Mouse (Mus musculus) left cerebral cortex, adult 2 months (tissue): ENCODE data around the gene Ccdc63. TPM values are rescaled to one million over a fixed set of nuclear protein-coding genes. Genes with fewer than 3 reads are reported as not detected.
"Not testable (repeated sequence)": the region's sequence is repeated elsewhere in the genome, so short reads cannot be mapped to it uniquely, and the experiment has no call there.

Experiments used
- DNase-seq, 2 experiments: peaks; one replicate each; pipeline ENCODE4 v3.0.0; 2021 to 2022; ENCODE audit warnings: low spot score in 2 of 2, mixed read lengths in 1 of 2; ENCODE audit errors: extremely low spot score in 1 of 2
- H3K27ac ChIP-seq: fragments of 200-600 bp; 2 replicates; pipeline ENCODE4 v1.8.1; 2022
- H3K4me3 ChIP-seq: fragments of 200-600 bp; 2 replicates; pipeline ENCODE4 v1.8.1; 2022
- CTCF ChIP-seq: fragments of 200-600 bp; IDR thresholded peaks from 2 replicates; pipeline ENCODE4 v1.8.1; 2022; ENCODE audit warnings: antibody characterized with exemption, mild to moderate bottlenecking, moderate library complexity
- intact Hi-C: fragments of 180-260 bp; cut with DNase I; formaldehyde crosslinking; loops from one replicate; pipeline ENCODE4 v1.15.1; 2025
- total RNA-seq, 2 experiments: library from RNA; stranded (reverse); gene quantifications; 2 replicates each; pipeline ENCODE4 v1.2.3; 2021

Ccdc63 gene
- total RNA-seq, 2 experiments from 2014 or later, result 0.66 to 1.1 TPM

- no peak for DNase-seq
- peak overlapping the region; percentile 86 for H3K27ac ChIP-seq
- intact Hi-C loops, result no loop called here
- H3K4me3 ChIP-seq, result no peak overlapping the region
- no peak for TF ChIP-seq CTCF
Observed at GRCm38 (mm10) chr5:122146056-122146580, 5.5 kb upstream of the Ccdc63 start.

GRCm38 (mm10) chr5:122145381-122146055 lies 4.9 kb upstream of the Ccdc63 start:
- intact Hi-C loops, result no loop called here
- TF ChIP-seq CTCF, result no peak
- H3K27ac ChIP-seq, result peak overlapping the region; percentile 80
- DNase-seq, result no peak
- H3K4me3 ChIP-seq, result peak overlapping the region; percentile 16; the same call in 1 of the 2 replicates

GRCm38 (mm10) chr5:122144825-122145224 lies 4.2 kb upstream of the Ccdc63 start:
- no peak for DNase-seq
- H3K27ac ChIP-seq, result no peak overlapping the region
- intact Hi-C loops, result no loop called here
- no peak for TF ChIP-seq CTCF
- H3K4me3 ChIP-seq, result no peak overlapping the region

GRCm38 (mm10) chr5:122143543-122143942 lies 2.9 kb upstream of the Ccdc63 start:
- peak in 1 of 2 experiments; percentile 56 for DNase-seq
- Histone ChIP-seq H3K27ac (peak overlapping the region; percentile 25), H3K4me3 (no peak overlapping the region)
- no peak for TF ChIP-seq CTCF
- intact Hi-C loops, result no loop called here

GRCm38 (mm10) chr5:122142230-122142992 lies 1.8 kb upstream of the Ccdc63 start:
- peak; percentile 61 for TF ChIP-seq CTCF
- H3K27ac ChIP-seq, result no peak overlapping the region
- intact Hi-C loops, result no loop called here
- no peak overlapping the region for H3K4me3 ChIP-seq
- no peak for DNase-seq

- DNase-seq, H3K4me3 ChIP-seq, intact Hi-C loops, H3K27ac ChIP-seq: not testable (repeated sequence)
Observed at GRCm38 (mm10) chr5:122139771-122140170, 852 bp downstream of the Ccdc63 start.

GRCm38 (mm10) chr5:122138856-122139255 lies 1.8 kb downstream of the Ccdc63 start:
- DNase-seq, result no peak
- Histone ChIP-seq H3K27ac (no peak overlapping the region), H3K4me3 (no peak overlapping the region)
- intact Hi-C loops, result no loop called here
- no peak for TF ChIP-seq CTCF

GRCm38 (mm10) chr5:122136508-122137408 lies 3.9 kb downstream of the Ccdc63 start:
- DNase-seq, result no peak
- Histone ChIP-seq H3K4me3 (no peak overlapping the region), H3K27ac (no peak overlapping the region)
- intact Hi-C loops, result no loop called here
- TF ChIP-seq CTCF, result no peak

- H3K27ac ChIP-seq, result no peak overlapping the region
- DNase-seq, result no peak
- intact Hi-C loops, result no loop called here
- TF ChIP-seq CTCF, result no peak
- no peak overlapping the region for H3K4me3 ChIP-seq
Observed at GRCm38 (mm10) chr5:122135290-122135882, 5.2 kb downstream of the Ccdc63 start.

- TF ChIP-seq CTCF, result no peak
- intact Hi-C loops, result loop anchor here (5.0 kb wide), 1 partner anchor 128 kb away; the partner anchor contains the start of gene Tctn1
- H3K4me3 ChIP-seq, result no peak overlapping the region
- DNase-seq, result no peak
- H3K27ac ChIP-seq, result no peak overlapping the region
Observed at GRCm38 (mm10) chr5:122134395-122135289, 6.0 kb downstream of the Ccdc63 start.

GRCm38 (mm10) chr5:122133050-122133389 lies 7.6 kb downstream of the Ccdc63 start:
- DNase-seq, result no peak
- intact Hi-C loops, result loop anchor here (5.0 kb wide), 1 partner anchor 129 kb away; the partner anchor contains the start of gene Tctn1
- H3K27ac ChIP-seq, result no peak overlapping the region
- H3K4me3 ChIP-seq, result no peak overlapping the region
- TF ChIP-seq CTCF, result no peak
